Mouse (Mus musculus): ENCODE data around the gene Kxd1. TPM values are rescaled to one million over a fixed set of nuclear protein-coding genes. Genes with fewer than 3 reads are reported as not detected.

The Kxd1 gene
- polyA plus RNA-seq, 2 experiments, result 52.5 to 60.3 TPM

DNA sequence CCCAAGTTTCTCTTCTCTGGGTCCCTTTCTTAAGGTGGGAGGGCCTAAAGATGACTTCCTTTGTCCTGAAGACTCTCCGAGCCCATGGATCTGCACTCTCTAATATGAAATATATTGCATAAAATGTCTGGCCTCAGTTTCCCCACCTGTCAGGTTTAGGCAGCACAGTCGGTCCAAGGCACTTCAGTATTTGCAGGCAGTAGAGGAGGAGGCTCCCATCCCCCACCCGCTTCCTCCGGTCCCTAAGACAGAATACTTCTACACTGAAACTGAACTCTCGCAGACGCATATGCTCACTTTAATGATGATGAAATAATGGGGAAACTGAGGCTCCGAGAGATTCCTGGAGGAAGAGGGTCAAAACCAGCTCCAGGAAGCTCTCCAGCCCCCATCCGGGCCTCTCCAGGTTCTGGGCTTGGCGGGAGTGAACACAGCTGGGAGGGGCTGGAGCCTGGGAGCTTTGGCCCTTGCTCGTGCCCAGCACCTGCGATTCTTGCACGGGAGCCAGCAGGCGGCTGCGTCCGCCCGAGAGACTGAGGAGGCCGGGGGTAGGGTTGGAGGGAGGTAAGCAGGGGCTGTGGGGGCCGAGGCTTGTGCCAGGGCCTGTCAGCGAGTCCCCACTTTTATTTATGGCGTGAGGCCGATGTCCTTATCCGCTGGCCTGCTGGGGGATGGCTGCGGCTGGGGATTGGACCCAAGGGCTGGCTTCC lies 25.8 kb downstream of the Kxd1 start:
- Histone ChIP-seq H3K9me3 (ENCODE audit: control insufficient read depth, low read length) (no peaks in the 10 kb centered on the region), H3K27ac (replicated peaks; ENCODE audit: low read depth, low read length) (no peak overlapping the region), H3K4me3 (replicated peaks; ENCODE audit: low read length) (no peak overlapping the region), H3K36me3 (ENCODE audit: control insufficient read depth, insufficient read depth, low read length) (peaks cover 3% of the 10 kb centered on the region; the same call in 1 of the 2 replicates), H3K4me2 (replicated peaks; ENCODE audit: low read depth, low read length, severe bottlenecking) (peak overlapping the region; percentile 25), H3K4me1 (ENCODE audit: control insufficient read depth, insufficient read depth, low read length) (peaks cover 56% of the 10 kb centered on the region), H3K27me3 (ENCODE audit: control insufficient read depth, insufficient read depth, low read length) (peaks cover 8% of the 10 kb centered on the region; the same call in 1 of the 2 replicates), H3K9ac (ENCODE audit: low read depth, low read length, severe bottlenecking) (no peak overlapping the region)
- ATAC-seq (ENCODE audit: low FRiP score, low read depth), result no peak
- TF ChIP-seq POLR2A (IDR thresholded peaks at IDR 0.05; ENCODE audit: borderline replicate concordance, extremely low read depth, insufficient read depth, insufficient read length), result no peak
- WGBS, result 14% methylated on average over 23 of the region's 23 CpGs
- DNase-seq (ENCODE audit: low spot score), result peak; percentile 67

DNA sequence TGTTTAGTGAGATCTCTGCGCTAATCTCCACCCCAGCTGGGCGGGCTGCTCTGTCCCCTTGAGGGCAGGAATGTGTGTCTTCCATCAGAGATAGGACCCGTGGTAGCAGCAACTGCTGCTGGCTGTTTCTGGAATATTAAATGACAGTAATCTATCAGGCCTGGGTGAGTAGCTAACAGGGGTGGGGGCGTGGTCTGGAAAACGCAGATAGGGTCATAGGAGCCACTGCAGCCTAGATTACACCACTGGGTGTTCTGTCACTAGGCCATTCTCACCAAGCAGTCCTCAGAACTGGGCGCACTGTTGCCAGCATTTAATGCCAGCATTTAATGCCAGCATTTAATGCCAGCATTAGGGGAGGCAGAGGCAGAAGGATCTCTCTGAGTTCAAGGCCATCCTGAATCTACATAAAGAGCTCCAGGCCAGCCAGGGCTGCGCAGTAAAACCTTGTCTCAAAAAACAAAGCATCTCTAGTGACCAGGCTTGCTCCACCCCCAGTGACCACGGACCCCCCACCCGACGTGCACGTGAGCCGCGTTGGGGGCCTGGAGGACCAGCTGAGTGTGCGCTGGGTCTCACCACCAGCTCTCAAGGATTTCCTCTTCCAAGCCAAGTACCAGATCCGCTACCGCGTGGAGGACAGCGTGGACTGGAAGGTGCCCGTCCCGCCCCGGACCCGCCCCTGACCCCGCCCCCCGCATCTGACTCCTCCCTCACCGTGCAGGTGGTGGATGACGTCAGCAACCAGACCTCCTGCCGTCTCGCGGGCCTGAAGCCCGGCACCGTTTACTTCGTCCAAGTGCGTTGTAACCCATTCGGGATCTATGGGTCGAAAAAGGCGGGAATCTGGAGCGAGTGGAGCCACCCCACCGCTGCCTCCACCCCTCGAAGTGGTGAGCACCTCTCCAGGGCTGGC lies 27.1 kb downstream of the Kxd1 start:
- Histone ChIP-seq H3K27ac (replicated peaks; ENCODE audit: low read depth, low read length) (no peak overlapping the region), H3K4me3 (replicated peaks; ENCODE audit: low read length) (0 out of 2 replicates have a peak overlapping the region, but pooled peaks have one; percentile 10), H3K36me3 (ENCODE audit: control insufficient read depth, insufficient read depth, low read length) (no peaks in the 10 kb centered on the region), H3K4me2 (replicated peaks; ENCODE audit: low read depth, low read length, severe bottlenecking) (peak overlapping the region; percentile 20), H3K4me1 (ENCODE audit: control insufficient read depth, insufficient read depth, low read length) (peaks cover 54% of the 10 kb centered on the region), H3K9me3 (ENCODE audit: control insufficient read depth, low read length) (no peaks in the 10 kb centered on the region), H3K9ac (ENCODE audit: low read depth, low read length, severe bottlenecking) (no peak overlapping the region), H3K27me3 (ENCODE audit: control insufficient read depth, insufficient read depth, low read length) (peaks cover 11% of the 10 kb centered on the region; the same call in 1 of the 2 replicates)
- ATAC-seq (ENCODE audit: low FRiP score, low read depth) (no peak), DNase-seq (ENCODE audit: low spot score) (no peak)
- WGBS, result 16% methylated on average over 37 of the region's 39 CpGs
- TF ChIP-seq POLR2A (IDR thresholded peaks at IDR 0.05; ENCODE audit: borderline replicate concordance, extremely low read depth, insufficient read depth, insufficient read length), result no peak

DNA sequence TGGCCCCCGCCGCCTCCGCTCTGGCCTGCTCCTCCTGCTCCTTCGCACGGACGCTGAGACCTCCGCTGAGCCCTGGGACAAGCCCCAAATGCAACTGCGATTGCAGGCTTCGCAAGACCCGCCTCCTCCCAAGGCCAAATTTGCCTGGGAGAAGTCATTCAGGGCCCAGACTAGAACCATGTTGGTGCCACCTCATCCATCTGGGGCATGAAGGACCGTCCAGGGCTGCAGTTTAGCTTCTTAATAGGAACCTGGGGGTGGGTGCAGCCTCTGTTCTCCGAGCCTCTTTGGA lies 32.0 kb downstream of the Kxd1 start:
- no peak for TF ChIP-seq POLR2A (IDR thresholded peaks at IDR 0.05; ENCODE audit: borderline replicate concordance, extremely low read depth, insufficient read depth, insufficient read length)
- H3K27me3 ChIP-seq (ENCODE audit: control insufficient read depth, insufficient read depth, low read length), result peaks cover 50% of the 10 kb centered on the region
- H3K9ac ChIP-seq (ENCODE audit: low read depth, low read length, severe bottlenecking), result peak overlapping the region; percentile 52
- no peak for DNase-seq (ENCODE audit: low spot score)
- H3K4me3 ChIP-seq (replicated peaks; ENCODE audit: low read length), result peak overlapping the region; percentile 55
- no peaks in the 10 kb centered on the region for H3K9me3 ChIP-seq (ENCODE audit: control insufficient read depth, low read length)
- H3K4me2 ChIP-seq (replicated peaks; ENCODE audit: low read depth, low read length, severe bottlenecking), result peak overlapping the region; percentile 91
- WGBS, result 10% methylated on average over 12 of the region's 12 CpGs
- H3K4me1 ChIP-seq (ENCODE audit: control insufficient read depth, insufficient read depth, low read length), result peaks cover 50% of the 10 kb centered on the region
- H3K36me3 ChIP-seq (ENCODE audit: control insufficient read depth, insufficient read depth, low read length), result no peaks in the 10 kb centered on the region
- no peak for ATAC-seq (ENCODE audit: low FRiP score, low read depth)
- peak overlapping the region; percentile 73 for H3K27ac ChIP-seq (replicated peaks; ENCODE audit: low read depth, low read length)

DNA sequence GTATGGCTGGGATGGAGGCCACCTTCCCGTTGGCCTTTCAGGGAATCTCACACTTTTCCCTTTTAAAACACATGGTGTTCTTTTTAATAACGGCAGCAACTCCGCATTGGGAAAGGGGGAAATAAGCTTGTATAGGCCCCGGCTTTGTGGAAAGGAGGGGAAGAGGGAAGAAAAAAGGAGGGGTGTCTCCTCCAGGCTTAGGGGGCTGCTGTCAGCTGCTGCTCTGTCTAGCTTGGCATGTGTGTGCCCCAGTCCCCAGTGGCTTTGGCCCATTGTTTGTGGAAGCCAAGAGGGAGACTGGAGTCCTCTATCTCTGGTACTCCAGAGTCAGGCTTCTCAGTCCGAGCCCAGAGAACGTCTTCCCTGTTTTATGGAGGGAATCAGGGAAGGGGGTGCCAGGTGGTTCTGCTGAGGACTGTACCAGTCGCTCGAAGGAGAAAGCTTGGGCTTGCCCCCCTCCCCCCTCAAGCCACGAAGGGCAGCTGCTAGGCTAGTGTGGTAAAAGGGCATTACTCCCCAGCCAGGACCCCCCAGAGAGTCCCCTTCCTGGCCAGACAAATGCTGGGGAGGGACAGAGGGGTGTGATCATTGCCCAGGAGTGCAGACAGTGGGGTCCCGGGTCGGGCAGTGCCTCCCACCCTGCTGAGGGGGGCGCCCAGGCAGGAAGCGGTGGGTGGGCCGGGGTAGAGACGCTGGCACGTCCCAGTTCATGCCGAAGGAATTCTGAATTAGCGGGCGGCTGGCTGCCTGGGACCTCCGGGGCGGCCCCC lies 32.6 kb downstream of the Kxd1 start:
- peaks cover 51% of the 10 kb centered on the region for H3K4me1 ChIP-seq (ENCODE audit: control insufficient read depth, insufficient read depth, low read length)
- WGBS, result under 1% methylated on average over 16 of the region's 21 CpGs

More for the DNA sequence above, 32.6 kb downstream of the Kxd1 start:
- Histone ChIP-seq H3K4me3 (replicated peaks; ENCODE audit: low read length) (peak overlapping the region; percentile 55), H3K27ac (replicated peaks; ENCODE audit: low read depth, low read length) (peak overlapping the region; percentile 73), H3K36me3 (ENCODE audit: control insufficient read depth, insufficient read depth, low read length) (no peaks in the 10 kb centered on the region), H3K9me3 (ENCODE audit: control insufficient read depth, low read length) (no peaks in the 10 kb centered on the region), H3K9ac (ENCODE audit: low read depth, low read length, severe bottlenecking) (peak overlapping the region; percentile 62), H3K27me3 (ENCODE audit: control insufficient read depth, insufficient read depth, low read length) (peaks cover 51% of the 10 kb centered on the region), H3K4me2 (replicated peaks; ENCODE audit: low read depth, low read length, severe bottlenecking) (peak overlapping the region; percentile 91)
- no peak for DNase-seq (ENCODE audit: low spot score)
- ATAC-seq (ENCODE audit: low FRiP score, low read depth), result no peak
- TF ChIP-seq POLR2A (IDR thresholded peaks at IDR 0.05; ENCODE audit: borderline replicate concordance, extremely low read depth, insufficient read depth, insufficient read length), result no peak
